Mouse (Mus musculus) cortical plate, adult 2 months (tissue): ENCODE data around the gene Arl6ip5. TPM values are rescaled to one million over a fixed set of nuclear protein-coding genes. Genes with fewer than 3 reads are reported as not detected.

ENCODE experiments used
- H3K27ac ChIP-seq: fragments of 200-500 bp; 2 replicates; pipeline ENCODE4 v1.5.1; 2012; ENCODE audit warnings: low read length, control low read depth, inconsistent platforms; ENCODE audit not compliant: insufficient read depth
- H3K4me1 ChIP-seq: fragments of 200-500 bp; 2 replicates; pipeline ENCODE4 v1.6.1; 2011; ENCODE audit warnings: low read length; ENCODE audit not compliant: control insufficient read depth, insufficient read depth
- H3K4me3 ChIP-seq: fragments of 200-500 bp; 2 replicates; pipeline ENCODE4 v1.5.1; 2011; ENCODE audit warnings: mild to moderate bottlenecking, low read length, control low read depth; ENCODE audit not compliant: insufficient read depth
- CTCF ChIP-seq: fragments of 200-500 bp; IDR thresholded peaks from 2 replicates; pipeline ENCODE4 v1.5.1; 2011; ENCODE audit warnings: mild to moderate bottlenecking, control low read depth, low read length; ENCODE audit not compliant: insufficient read depth; ENCODE audit errors: extremely low read depth
- POLR2A ChIP-seq: fragments of 200-500 bp; IDR thresholded peaks from 2 replicates; pipeline ENCODE4 v1.6.1; 2011; ENCODE audit warnings: mild to moderate bottlenecking, low read length, control low read depth; ENCODE audit not compliant: insufficient read depth; ENCODE audit errors: extremely low read depth
- polyA plus RNA-seq: library from polyadenylated mRNA; depleted of rRNA; stranded (reverse); fragments of >200 nt; gene quantifications from 2 replicates; pipeline ENCODE4 v1.2.3, GENCODE M21; 2012; rRNA removed

Gene Arl6ip5
- polyA plus RNA-seq, 1 experiment = 192 TPM

DNA sequence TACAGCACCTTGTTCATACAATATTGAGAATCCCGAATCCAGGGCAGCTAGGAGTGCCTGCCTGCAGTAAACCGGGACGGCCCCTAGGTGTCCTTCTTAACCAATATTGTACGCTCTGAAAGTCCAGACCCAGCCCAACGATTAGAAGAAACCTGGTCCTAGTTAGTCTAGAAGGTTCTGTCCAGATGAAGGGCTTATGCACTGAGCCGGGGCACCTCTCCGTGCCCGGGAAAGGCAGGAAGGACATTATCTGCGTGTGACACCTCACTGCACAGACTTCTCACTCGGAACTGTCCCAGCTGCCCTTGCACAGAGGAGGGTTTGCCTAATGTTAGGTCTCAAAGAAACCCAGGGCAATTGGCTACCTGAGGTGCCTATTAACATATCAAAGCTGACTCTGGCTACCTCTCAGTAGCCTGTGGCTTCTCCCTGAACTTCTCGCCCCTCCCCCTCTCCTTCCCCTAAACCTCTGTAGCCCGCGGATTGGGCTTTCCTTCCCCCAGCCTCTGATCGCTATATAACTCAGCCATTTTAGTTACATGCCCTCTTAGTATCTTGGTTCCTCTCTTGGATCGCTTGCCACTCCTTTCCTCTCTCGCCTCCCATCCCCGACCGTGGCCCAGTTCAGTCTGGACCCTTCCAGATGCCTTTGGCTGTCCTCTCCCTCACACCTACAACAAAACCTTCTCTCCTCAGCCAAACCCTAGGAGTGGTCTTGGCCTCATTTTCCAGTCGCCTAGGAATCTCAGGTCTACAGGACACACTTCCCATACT lies 67.7 kb downstream of the Arl6ip5 start:
- H3K4me1 ChIP-seq = peaks cover 1% of the 10 kb centered on the region; the same call in 1 of the 2 replicates
- peak overlapping the region; percentile 30 for H3K4me3 ChIP-seq
- H3K27ac ChIP-seq = 0 out of 2 replicates have a peak overlapping the region, but pooled peaks have one; percentile 11
- TF ChIP-seq CTCF = peak; percentile 89
- no peak for TF ChIP-seq POLR2A

DNA sequence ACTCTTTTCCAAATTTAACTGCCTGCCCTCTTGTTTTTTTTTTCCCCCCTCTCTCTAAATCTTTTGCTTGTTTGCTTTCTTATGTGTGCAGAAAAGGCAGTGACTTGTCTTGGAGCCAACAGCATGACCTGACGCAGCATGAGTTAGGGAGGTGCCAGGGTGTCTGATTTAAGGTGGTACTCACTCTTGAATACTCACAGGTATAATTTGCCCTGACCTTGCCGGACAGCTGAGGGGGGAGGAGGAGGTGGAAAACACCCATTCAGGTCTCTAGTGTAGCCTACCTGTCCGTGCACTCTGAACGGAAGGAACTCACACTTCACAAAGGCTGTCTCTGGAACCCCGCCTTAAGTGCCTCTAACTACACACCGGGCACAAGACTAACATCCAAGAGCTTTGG lies 68.4 kb downstream of the Arl6ip5 start:
- no peak overlapping the region for H3K4me3 ChIP-seq
- TF ChIP-seq CTCF (no peak), POLR2A (no peak)

More for the DNA sequence above, 68.4 kb downstream of the Arl6ip5 start:
- H3K27ac ChIP-seq = no peak overlapping the region
- peaks cover 1% of the 10 kb centered on the region; the same call in 1 of the 2 replicates for H3K4me1 ChIP-seq

Other genes with a start within 250 kb of the Arl6ip5 start
- gene Fam19a4, start 150.3 kb upstream of the Arl6ip5 start, polyA plus RNA-seq = 0.42 and 0.54 TPM in 2 replicates
- gene Eogt, start 61.5 kb upstream of the Arl6ip5 start, polyA plus RNA-seq = 31.3 and 34.1 TPM in 2 replicates
- 9.4 and 9.9 TPM in 2 replicates for gene Tmf1, start 31.6 kb upstream of the Arl6ip5 start, polyA plus RNA-seq
- gene Uba3, start 5.0 kb upstream of the Arl6ip5 start, polyA plus RNA-seq = 56.8 and 61.2 TPM in 2 replicates
- 0.04 and 0.10 TPM in 2 replicates for gene Lmod3, start 42.1 kb downstream of the Arl6ip5 start, polyA plus RNA-seq